Mouse (Mus musculus) hindbrain, embryonic 10.5 days (tissue): ENCODE data around the gene Bptf. TPM values are rescaled to one million over a fixed set of nuclear protein-coding genes. Genes with fewer than 3 reads are reported as not detected.
"Not testable (repeated sequence)": the region's sequence is repeated elsewhere in the genome, so short reads cannot be mapped to it uniquely, and the experiment has no call there.

Experiments
- DNase-seq: peaks from one replicate; pipeline ENCODE4 v3.0.0-alpha.2; 2017; ENCODE audit warnings: low spot score
- H3K27ac ChIP-seq: fragments of 300-500 bp; sonication (generic); 2 replicates; pipeline ENCODE4 v1.5.1; 2016; ENCODE audit warnings: mild to moderate bottlenecking, moderate library complexity
- H3K27me3 ChIP-seq: fragments of 300-500 bp; sonication (generic); 2 replicates; pipeline ENCODE4 v1.6.1; 2016; ENCODE audit warnings: mild to moderate bottlenecking; ENCODE audit not compliant: poor library complexity, insufficient read depth, severe bottlenecking
- H3K36me3 ChIP-seq: fragments of 300-500 bp; sonication (generic); 2 replicates; pipeline ENCODE4 v1.6.1; 2016; ENCODE audit warnings: mild to moderate bottlenecking, moderate library complexity
- H3K4me1 ChIP-seq: fragments of 300-500 bp; sonication (generic); replicated peaks from 2 replicates; pipeline ENCODE4 v1.6.1; 2016; ENCODE audit warnings: mild to moderate bottlenecking
- H3K4me3 ChIP-seq: fragments of 300-500 bp; sonication (generic); 2 replicates; pipeline ENCODE4 v1.5.1; 2016; ENCODE audit warnings: mild to moderate bottlenecking, moderate library complexity
- H3K9me3 ChIP-seq: fragments of 300-500 bp; sonication (generic); 2 replicates; pipeline ENCODE4 v1.6.1; 2016; ENCODE audit warnings: mild to moderate bottlenecking, moderate library complexity
- WGBS: fragments of 180-500 bp; shearing (Covaris S2); methylation state at CpG from one replicate; pipeline ENCODE4 v1.1.7; 2016; 5-methylcytosine and 5-hydroxymethylcytosine counted together
- polyA plus RNA-seq: library from polyadenylated mRNA; unstranded; fragments of >200 nt; fragmentation: Nextera tagmentation; extraction: Ambion mirVana; gene quantifications from 2 replicates; pipeline ENCODE4 v1.2.1, GENCODE M21; 2016

The Bptf gene
- polyA plus RNA-seq, 1 experiment from 2014 or later = 26.8 TPM

- Histone ChIP-seq H3K4me3 (no peak overlapping the region), H3K27me3 (peaks cover 10% of the 10 kb centered on the region; the same call in 1 of the 2 replicates), H3K9me3 (0 out of 2 replicates have a peak, but pooled peaks cover under 1% of the 10 kb centered on the region), H3K27ac (no peak overlapping the region), H3K4me1 (peaks cover 8% of the 10 kb centered on the region), H3K36me3 (no peaks in the 10 kb centered on the region)
- 50% methylated on average over 4 of the region's 4 CpGs for WGBS
- DNase-seq = no peak
Observed at GRCm38 (mm10) chr11:107019318-107019717, 112.6 kb downstream of the Bptf start.

- no peak overlapping the region for H3K27ac ChIP-seq
- H3K36me3 ChIP-seq = no peaks in the 10 kb centered on the region
- DNase-seq = no peak
- 23% methylated on average over 8 of the region's 8 CpGs for WGBS
- peaks cover 4% of the 10 kb centered on the region; the same call in 1 of the 2 replicates for H3K27me3 ChIP-seq
- H3K4me3 ChIP-seq = no peak overlapping the region
- H3K4me1 ChIP-seq = peaks cover 2% of the 10 kb centered on the region; the same call in 1 of the 2 replicates
- H3K9me3 ChIP-seq = 0 out of 2 replicates have a peak, but pooled peaks cover 3% of the 10 kb centered on the region
Observed at GRCm38 (mm10) chr11:107018606-107019005, 113.3 kb downstream of the Bptf start.

GRCm38 (mm10) chr11:107017339-107017886 lies 114.5 kb downstream of the Bptf start:
- no peak overlapping the region for H3K27ac ChIP-seq
- 0 out of 2 replicates have a peak, but pooled peaks cover 3% of the 10 kb centered on the region for H3K9me3 ChIP-seq
- 63% methylated on average over 6 of the region's 6 CpGs for WGBS
- peaks cover 2% of the 10 kb centered on the region; the same call in 1 of the 2 replicates for H3K4me1 ChIP-seq
- DNase-seq = no peak
- H3K36me3 ChIP-seq = no peaks in the 10 kb centered on the region
- H3K27me3 ChIP-seq = peaks cover 2% of the 10 kb centered on the region; the same call in 1 of the 2 replicates
- no peak overlapping the region for H3K4me3 ChIP-seq

- no peak overlapping the region for H3K27ac ChIP-seq
- H3K36me3 ChIP-seq = no peaks in the 10 kb centered on the region
- no peak overlapping the region for H3K4me3 ChIP-seq
- no peak for DNase-seq
- WGBS = 62% methylated on average over 1 of the region's 1 CpGs
- H3K9me3 ChIP-seq = 0 out of 2 replicates have a peak, but pooled peaks cover 3% of the 10 kb centered on the region
- H3K27me3 ChIP-seq = no peaks in the 10 kb centered on the region
- peaks cover 6% of the 10 kb centered on the region for H3K4me1 ChIP-seq
Observed at GRCm38 (mm10) chr11:107016893-107017292, 115.0 kb downstream of the Bptf start.

- H3K27ac ChIP-seq, H3K4me3 ChIP-seq, H3K9me3 ChIP-seq, H3K27me3 ChIP-seq, DNase-seq, H3K36me3 ChIP-seq: not testable (repeated sequence)
- peaks cover 12% of the 10 kb centered on the region for H3K4me1 ChIP-seq
- WGBS = 75% methylated on average over 11 of the region's 11 CpGs
Observed at GRCm38 (mm10) chr11:107015535-107016187, 116.3 kb downstream of the Bptf start.

GRCm38 (mm10) chr11:107014597-107015309 lies 117.2 kb downstream of the Bptf start:
- H3K4me1 ChIP-seq = peaks cover 12% of the 10 kb centered on the region
- H3K27ac ChIP-seq = no peak overlapping the region
- H3K4me3 ChIP-seq = no peak overlapping the region
- no peaks in the 10 kb centered on the region for H3K36me3 ChIP-seq
- WGBS = 48% methylated on average over 14 of the region's 14 CpGs
- H3K27me3 ChIP-seq = no peaks in the 10 kb centered on the region
- DNase-seq = no peak
- 0 out of 2 replicates have a peak, but pooled peaks cover 3% of the 10 kb centered on the region for H3K9me3 ChIP-seq

GRCm38 (mm10) chr11:107014020-107014585 lies 117.8 kb downstream of the Bptf start:
- Histone ChIP-seq H3K27me3 (no peaks in the 10 kb centered on the region), H3K9me3 (0 out of 2 replicates have a peak, but pooled peaks cover 3% of the 10 kb centered on the region), H3K27ac (no peak overlapping the region), H3K36me3 (no peaks in the 10 kb centered on the region), H3K4me1 (peaks cover 12% of the 10 kb centered on the region), H3K4me3 (no peak overlapping the region)
- 76% methylated on average over 11 of the region's 11 CpGs for WGBS
- DNase-seq = no peak

- H3K9me3 ChIP-seq = 0 out of 2 replicates have a peak, but pooled peaks cover 3% of the 10 kb centered on the region
- peak overlapping the region; percentile 91 for H3K27ac ChIP-seq
- DNase-seq = peak; percentile 98
- peaks cover 12% of the 10 kb centered on the region for H3K4me1 ChIP-seq
- H3K36me3 ChIP-seq = no peaks in the 10 kb centered on the region
- H3K4me3 ChIP-seq = peak overlapping the region; percentile 59
- WGBS = under 1% methylated on average over 37 of the region's 37 CpGs
- no peaks in the 10 kb centered on the region for H3K27me3 ChIP-seq
Observed at GRCm38 (mm10) chr11:107012324-107013017, 119.5 kb downstream of the Bptf start.

- peaks cover 12% of the 10 kb centered on the region for H3K4me1 ChIP-seq
- no peak for DNase-seq
- H3K27me3 ChIP-seq = no peaks in the 10 kb centered on the region
- H3K36me3 ChIP-seq = no peaks in the 10 kb centered on the region
- peak overlapping the region; percentile 59 for H3K4me3 ChIP-seq
- peak overlapping the region; percentile 91 for H3K27ac ChIP-seq
- 43% methylated on average over 18 of the region's 18 CpGs for WGBS
- 0 out of 2 replicates have a peak, but pooled peaks cover 3% of the 10 kb centered on the region for H3K9me3 ChIP-seq
Observed at GRCm38 (mm10) chr11:107011669-107012323, 120.1 kb downstream of the Bptf start.

GRCm38 (mm10) chr11:107011171-107011570 lies 120.8 kb downstream of the Bptf start:
- H3K36me3 ChIP-seq = no peaks in the 10 kb centered on the region
- H3K27ac ChIP-seq = no peak overlapping the region
- H3K9me3 ChIP-seq = 0 out of 2 replicates have a peak, but pooled peaks cover 3% of the 10 kb centered on the region
- DNase-seq = no peak
- no peaks in the 10 kb centered on the region for H3K27me3 ChIP-seq
- 78% methylated on average over 7 of the region's 7 CpGs for WGBS
- H3K4me1 ChIP-seq = peaks cover 12% of the 10 kb centered on the region
- H3K4me3 ChIP-seq = no peak overlapping the region

GRCm38 (mm10) chr11:107010447-107010846 lies 121.5 kb downstream of the Bptf start:
- no peaks in the 10 kb centered on the region for H3K36me3 ChIP-seq
- no peak for DNase-seq
- peaks cover 12% of the 10 kb centered on the region for H3K4me1 ChIP-seq
- no peak overlapping the region for H3K27ac ChIP-seq
- 95% methylated on average over 3 of the region's 3 CpGs for WGBS
- no peaks in the 10 kb centered on the region for H3K27me3 ChIP-seq
- no peak overlapping the region for H3K4me3 ChIP-seq
- 0 out of 2 replicates have a peak, but pooled peaks cover 3% of the 10 kb centered on the region for H3K9me3 ChIP-seq

GRCm38 (mm10) chr11:107005538-107005937 lies 126.4 kb downstream of the Bptf start:
- Histone ChIP-seq H3K36me3 (no peaks in the 10 kb centered on the region), H3K27ac (no peak overlapping the region), H3K4me3 (no peak overlapping the region), H3K27me3 (no peaks in the 10 kb centered on the region), H3K9me3 (no peaks in the 10 kb centered on the region), H3K4me1 (peaks cover 16% of the 10 kb centered on the region)
- no peak for DNase-seq
- 93% methylated on average over 1 of the region's 1 CpGs for WGBS
